Mouse (Mus musculus) heart, embryonic 14.5 days (tissue): ENCODE measurements around the gene Akr1a1. TPM values are rescaled to one million over a fixed set of nuclear protein-coding genes. Genes with fewer than 3 reads are reported as not detected.

Experiments
- ATAC-seq: fragments of 200-750 bp; cut with Nextera tagmentation; 2 replicates; pipeline ENCODE4 v1.8.0; 2017; ENCODE audit warnings: low read depth, moderate TSS enrichment; ENCODE audit not compliant: insufficient number of reproducible peaks, insufficient read depth, low FRiP score
- H3K27ac ChIP-seq, 2 experiments: fragments of 200-500 bp in 1 of 2; fragments of 300-500 bp in 1 of 2; sonication (generic) in 1 of 2; replicated peaks in 1 of 2; 2 replicates each; pipeline ENCODE4 v1.5.1; 2012 to 2014; ENCODE audit warnings: low read depth in 2 of 2, low read length in 2 of 2, control low read depth in 1 of 2, mild to moderate bottlenecking in 1 of 2, mixed read lengths in 1 of 2; ENCODE audit not compliant: control insufficient read depth in 1 of 2, insufficient read depth in 1 of 2
- H3K27me3 ChIP-seq: fragments of 300-500 bp; sonication (generic); 2 replicates; pipeline ENCODE4 v1.6.1; 2014; ENCODE audit warnings: mild to moderate bottlenecking, low read length, control low read depth; ENCODE audit not compliant: control insufficient read depth, insufficient read depth
- H3K36me3 ChIP-seq: fragments of 300-500 bp; sonication (generic); 2 replicates; pipeline ENCODE4 v1.6.1; 2014; ENCODE audit warnings: mild to moderate bottlenecking, control low read depth, low read length, mixed read lengths; ENCODE audit not compliant: control insufficient read depth, insufficient read depth
- H3K4me1 ChIP-seq, 2 experiments: fragments of 200-500 bp in 1 of 2; fragments of 300-500 bp in 1 of 2; sonication (generic) in 1 of 2; 2 replicates each; pipeline ENCODE4 v1.6.1; 2012 to 2014; ENCODE audit warnings: low read length in 2 of 2, control low read depth in 1 of 2, mixed read lengths in 1 of 2; ENCODE audit not compliant: control insufficient read depth in 2 of 2, insufficient read depth in 2 of 2
- H3K4me2 ChIP-seq: fragments of 300-500 bp; sonication (generic); 2 replicates; pipeline ENCODE4 v1.6.1; 2014; ENCODE audit warnings: mild to moderate bottlenecking, low read length
- H3K4me3 ChIP-seq, 2 experiments: fragments of 200-500 bp in 1 of 2; fragments of 300-500 bp in 1 of 2; sonication (generic) in 1 of 2; 2 replicates each; pipeline ENCODE4 v1.5.1; 2012 to 2014; ENCODE audit warnings: low read length in 2 of 2, mild to moderate bottlenecking in 2 of 2, control low read depth in 1 of 2, low read depth in 1 of 2, moderate library complexity in 1 of 2; ENCODE audit not compliant: control insufficient read depth in 1 of 2, insufficient read depth in 1 of 2
- H3K9ac ChIP-seq: fragments of 300-500 bp; sonication (generic); 2 replicates; pipeline ENCODE4 v1.6.1; 2014; ENCODE audit warnings: mild to moderate bottlenecking, low read length
- H3K9me3 ChIP-seq: fragments of 300-500 bp; sonication (generic); 2 replicates; pipeline ENCODE4 v1.6.1; 2016; ENCODE audit warnings: low read length, control low read depth; ENCODE audit not compliant: control insufficient read depth
- WGBS: fragments of 180-500 bp; shearing (Covaris S2); extraction: QIAGEN DNeasy Blood & Tissue Kit; methylation state at CpG from one replicate; pipeline ENCODE4 v1.1.7; 2014; 5-methylcytosine and 5-hydroxymethylcytosine counted together
- polyA plus RNA-seq: library from polyadenylated mRNA; unstranded; fragments of >200 nt; fragmentation: Nextera tagmentation; extraction: Ambion mirVana; gene quantifications from 2 replicates; pipeline ENCODE4 v1.2.1, GENCODE M21; 2014

Akr1a1 gene
- polyA plus RNA-seq, 1 experiment from 2014 or later, result 648 TPM

DNA sequence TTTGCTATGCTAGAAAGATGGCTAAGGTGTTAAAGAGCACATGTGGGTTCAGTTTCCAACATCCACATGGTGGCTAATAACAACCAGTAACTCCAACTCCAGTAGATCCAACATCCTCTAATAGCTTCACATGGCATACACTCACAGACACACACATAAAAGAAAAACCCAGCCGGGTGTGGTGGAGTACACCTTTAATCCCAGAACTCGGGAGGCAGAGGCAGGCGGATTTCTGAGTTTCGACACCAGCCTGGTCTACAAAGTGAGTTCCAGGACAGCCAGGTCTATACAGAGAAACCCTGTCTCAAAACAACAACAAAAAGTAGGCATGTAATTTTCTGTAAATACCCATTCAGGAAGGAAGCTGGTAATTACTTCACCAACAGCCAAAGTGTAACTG is 26.6 kb downstream of the Akr1a1 start:
- Histone ChIP-seq H3K4me1 (peaks cover 2 to 17% of the 10 kb centered on the region in 2 experiments; a peak in 3 of 4 replicates), H3K4me2 (no peak overlapping the region), H3K27me3 (no peaks in the 10 kb centered on the region), H3K4me3 (no peak overlapping the region), H3K27ac (no peak overlapping the region), H3K9ac (no peak overlapping the region), H3K9me3 (no peaks in the 10 kb centered on the region), H3K36me3 (peaks cover 40% of the 10 kb centered on the region)
- ATAC-seq, result no peak
- WGBS, result 93% methylated on average over 4 of the region's 4 CpGs

DNA sequence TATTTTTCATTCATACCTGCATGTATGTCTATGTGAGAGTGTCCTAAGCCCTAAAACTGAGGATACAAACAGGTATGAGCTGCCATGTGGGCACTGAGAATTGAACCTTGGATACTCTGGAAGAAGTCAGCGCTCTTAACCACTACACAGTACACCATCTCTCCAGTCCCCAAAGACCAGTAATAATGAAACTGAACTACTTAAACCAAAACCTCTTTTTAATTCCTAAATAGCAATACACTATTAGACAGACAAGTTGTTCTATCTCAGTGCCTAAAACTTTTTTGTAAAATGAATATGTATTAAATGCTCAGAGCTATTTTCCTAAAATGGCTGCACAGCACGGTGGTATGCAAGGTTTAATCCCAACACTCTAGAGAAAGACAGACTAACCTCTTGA is 36.2 kb downstream of the Akr1a1 start:
- Histone ChIP-seq H3K4me3 (no peak overlapping the region), H3K27ac (no peak overlapping the region), H3K9ac (no peak overlapping the region), H3K9me3 (no peaks in the 10 kb centered on the region), H3K27me3 (no peaks in the 10 kb centered on the region), H3K4me1 (no peaks in the 10 kb centered on the region), H3K36me3 (peaks cover 85% of the 10 kb centered on the region), H3K4me2 (no peak overlapping the region)
- no peak for ATAC-seq
- WGBS, result 88% methylated on average over 2 of the region's 2 CpGs

DNA sequence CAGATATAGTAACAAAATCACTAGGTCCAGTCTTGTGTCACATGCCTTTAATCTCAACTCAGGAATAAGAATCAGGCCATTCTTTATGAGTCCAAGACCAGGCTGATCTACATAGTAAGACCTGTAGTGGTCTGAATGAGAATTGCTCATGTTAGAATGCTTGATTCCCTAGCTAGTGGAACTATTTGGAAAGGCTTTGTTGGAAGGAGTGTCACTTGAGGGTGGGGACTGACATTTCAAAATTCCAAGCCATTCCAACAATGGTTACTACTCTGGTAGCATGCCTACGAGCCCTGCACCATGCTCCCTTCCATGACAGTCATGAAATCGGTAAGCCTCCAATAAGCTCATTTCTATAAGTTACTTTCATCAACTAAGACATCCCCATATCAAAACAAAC is 38.9 kb downstream of the Akr1a1 start:
- no peak overlapping the region for H3K4me3 ChIP-seq
- no peak overlapping the region for H3K27ac ChIP-seq
- 92% methylated on average over 2 of the region's 2 CpGs for WGBS
- H3K9ac ChIP-seq, result no peak overlapping the region
- H3K9me3 ChIP-seq, result no peaks in the 10 kb centered on the region
- ATAC-seq, result no peak
- no peaks in the 10 kb centered on the region for H3K27me3 ChIP-seq
- H3K4me2 ChIP-seq, result no peak overlapping the region
- no peaks in the 10 kb centered on the region for H3K4me1 ChIP-seq
- H3K36me3 ChIP-seq, result peaks cover 82% of the 10 kb centered on the region

DNA sequence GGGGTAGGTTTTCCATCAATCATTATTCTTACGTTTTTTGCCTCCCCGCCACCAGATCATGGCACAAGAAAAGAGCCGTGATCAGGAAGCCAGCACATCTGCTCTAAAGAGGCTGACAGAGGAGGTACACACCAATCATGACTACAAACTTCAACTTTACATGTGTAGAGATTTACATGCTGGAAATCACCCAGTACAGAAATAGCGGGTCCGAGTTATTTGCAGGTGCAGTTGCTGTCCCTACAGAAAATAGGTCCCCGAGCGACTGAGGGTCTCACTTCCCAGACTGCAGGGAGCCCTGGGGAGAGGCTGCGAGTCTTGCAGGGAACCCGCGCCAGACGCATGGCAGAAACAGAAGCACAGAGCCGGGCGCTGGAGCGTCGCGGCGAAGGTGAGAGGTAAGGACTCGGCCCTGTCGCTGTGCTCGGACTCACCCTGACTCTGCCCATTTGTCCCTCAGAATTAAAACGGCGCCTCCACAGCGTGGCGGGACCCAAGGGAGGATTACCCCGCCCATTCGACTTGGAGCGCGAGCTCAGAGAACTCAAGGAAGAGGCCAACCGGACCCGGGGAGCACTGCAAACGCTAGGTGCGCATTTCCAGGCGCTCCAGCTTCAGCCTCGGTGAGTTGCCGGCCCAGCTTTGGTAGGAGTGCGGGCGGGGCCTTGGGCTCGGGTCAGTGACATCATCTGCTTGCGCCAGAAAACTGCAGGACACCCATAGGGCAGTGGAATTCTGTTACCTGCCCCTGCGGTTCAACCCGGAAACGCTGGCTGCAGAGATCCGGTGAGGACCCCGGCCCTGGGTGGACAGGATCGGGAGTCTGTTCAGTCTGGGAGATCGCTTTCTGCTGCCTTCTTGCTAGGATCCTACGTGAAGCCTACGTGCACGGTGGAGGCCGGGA is 54.2 kb downstream of the Akr1a1 start:
- Histone ChIP-seq H3K4me2 (peak overlapping the region; percentile 96), H3K27ac (peak overlapping the region; percentile 81 to 87), H3K36me3 (peaks cover 56% of the 10 kb centered on the region), H3K9me3 (no peaks in the 10 kb centered on the region), H3K27me3 (no peaks in the 10 kb centered on the region), H3K4me3 (peak overlapping the region; percentile 61 to 69), H3K9ac (peak overlapping the region; percentile 82), H3K4me1 (peaks cover 4 to 18% of the 10 kb centered on the region in 2 experiments; a peak in 3 of 4 replicates)
- peak; percentile 89 for ATAC-seq
- WGBS, result under 1% methylated on average over 50 of the region's 50 CpGs

DNA sequence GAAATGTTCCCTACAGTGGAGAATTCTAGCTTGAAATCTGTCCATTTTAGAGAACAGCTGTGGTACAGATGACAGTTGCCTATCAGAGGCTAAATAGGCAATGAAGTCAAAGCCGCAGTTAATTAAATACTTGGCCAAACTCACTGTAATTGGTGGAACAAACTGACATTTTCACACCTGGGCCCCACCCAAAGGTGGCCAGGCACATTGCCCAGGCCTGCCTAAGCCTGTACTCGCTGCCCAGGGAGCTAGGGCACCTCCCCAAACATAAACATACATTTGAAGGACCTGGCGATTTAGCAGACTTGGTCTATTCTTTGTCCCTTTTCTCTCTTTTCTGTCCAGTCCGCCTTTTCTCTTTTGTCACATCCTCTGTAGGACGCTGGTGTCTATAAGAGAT is 55.1 kb downstream of the Akr1a1 start, which contains the start of gene Ccdc17:
Gene Ccdc17 (plus strand): TSS at position 276 of the 400 bp plus-strand sequence.
- WGBS, result 24% methylated on average over 5 of the region's 5 CpGs

DNA sequence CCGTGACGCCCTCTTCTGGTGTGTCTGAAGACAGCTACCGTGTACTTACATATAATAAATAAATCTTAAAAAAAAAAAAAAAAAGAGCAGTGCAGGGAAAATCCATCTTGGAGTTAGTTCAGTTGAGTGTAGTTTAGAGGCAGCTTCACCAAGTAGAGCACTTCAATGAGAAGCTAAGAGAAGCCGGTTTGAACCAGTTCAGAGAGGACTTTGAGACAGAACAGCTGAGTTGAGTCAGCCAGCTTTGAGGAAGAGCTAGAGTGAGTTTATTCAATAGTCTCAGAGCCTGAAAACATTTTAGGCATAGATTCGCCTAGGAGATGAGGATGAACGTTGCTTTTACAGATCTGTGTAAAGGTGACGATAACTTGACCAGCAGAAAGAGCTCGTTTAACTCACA is 55.7 kb downstream of the Akr1a1 start:
- H3K27me3 ChIP-seq, result no peaks in the 10 kb centered on the region
- no peak overlapping the region for H3K4me2 ChIP-seq
- H3K9ac ChIP-seq, result no peak overlapping the region
- no peak for ATAC-seq
- WGBS, result 82% methylated on average over 8 of the region's 8 CpGs
- H3K27ac ChIP-seq, result no peak overlapping the region
- no peaks in the 10 kb centered on the region for H3K9me3 ChIP-seq
- H3K4me3 ChIP-seq, result no peak overlapping the region
- H3K36me3 ChIP-seq, result peaks cover 56% of the 10 kb centered on the region
- H3K4me1 ChIP-seq, result peaks cover 4 to 18% of the 10 kb centered on the region in 2 experiments; a peak in 3 of 4 replicates

More for the DNA sequence above, 55.1 kb downstream of the Akr1a1 start, which contains the start of gene Ccdc17:
- H3K27ac ChIP-seq, result peak within 1 kb of the TSS; percentile 81 to 87
- no peaks in the 10 kb centered on the region for H3K9me3 ChIP-seq
- H3K36me3 ChIP-seq, result peaks cover 56% of the 10 kb centered on the region
- H3K4me2 ChIP-seq, result peak within 1 kb of the TSS; percentile 96
- H3K9ac ChIP-seq, result peak within 1 kb of the TSS; percentile 82
- peaks cover 4 to 18% of the 10 kb centered on the region in 2 experiments; a peak in 3 of 4 replicates for H3K4me1 ChIP-seq
- ATAC-seq, result no peak
- peak within 1 kb of the TSS; percentile 61 to 69 for H3K4me3 ChIP-seq
- H3K27me3 ChIP-seq, result no peaks in the 10 kb centered on the region
